Mouse (Mus musculus): ENCODE measurements around the gene Mboat7. TPM values are rescaled to one million over a fixed set of nuclear protein-coding genes. Genes with fewer than 3 reads are reported as not detected.

Gene Mboat7
- total RNA-seq, 1 experiment from 2014 or later, result 55.3 TPM

DNA sequence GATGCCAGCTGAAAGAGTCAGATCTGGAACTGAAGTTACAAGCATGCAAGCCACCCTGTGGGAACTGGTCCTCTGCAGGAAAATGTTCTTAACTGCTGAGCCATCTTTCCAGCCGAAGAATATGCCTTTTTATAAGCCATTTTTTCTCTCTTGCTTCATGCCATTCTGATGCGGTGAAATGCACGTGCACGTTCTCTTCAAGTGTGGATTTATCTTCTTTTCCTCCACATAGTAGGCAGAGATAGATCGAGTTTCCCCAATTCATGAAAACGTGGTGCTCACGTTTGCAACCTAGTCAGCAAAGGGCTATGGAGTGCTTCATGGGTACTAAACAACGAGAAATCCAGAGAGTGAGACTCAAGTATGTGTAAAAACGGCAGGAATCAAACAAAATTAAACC is 49.5 kb downstream of the Mboat7 start:
- no peak for DNase-seq

- no peak for DNase-seq
These were observed 49.9 kb downstream of the Mboat7 start for GRCm38 (mm10) chr7:3643412-3643811.

DNA sequence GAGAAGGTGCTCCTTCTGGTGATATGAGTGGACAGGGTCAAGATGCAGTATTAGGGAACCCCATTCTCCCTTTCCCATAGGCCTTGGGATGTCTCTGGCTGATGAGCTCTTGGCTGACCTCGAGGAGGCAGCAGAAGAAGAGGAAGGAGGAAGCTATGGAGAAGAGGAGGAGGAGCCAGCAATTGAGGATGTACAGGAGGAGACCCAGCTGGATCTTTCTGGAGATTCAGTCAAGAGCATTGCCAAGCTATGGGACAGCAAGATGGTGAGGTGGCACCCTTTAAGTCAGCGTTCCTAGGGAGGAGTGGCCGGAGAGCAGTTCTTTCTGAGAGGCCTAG is 62.9 kb downstream of the Mboat7 start:
- DNase-seq, result no peak

GRCm38 (mm10) chr7:3629543-3630477 is 63.5 kb downstream of the Mboat7 start, which contains the start of the genes Tfpt and Prpf31:
Tfpt (minus strand) TSS chr7:3629929.
Prpf31 (plus strand) TSS chr7:3629985.
- peak; percentile 93 for DNase-seq

DNA sequence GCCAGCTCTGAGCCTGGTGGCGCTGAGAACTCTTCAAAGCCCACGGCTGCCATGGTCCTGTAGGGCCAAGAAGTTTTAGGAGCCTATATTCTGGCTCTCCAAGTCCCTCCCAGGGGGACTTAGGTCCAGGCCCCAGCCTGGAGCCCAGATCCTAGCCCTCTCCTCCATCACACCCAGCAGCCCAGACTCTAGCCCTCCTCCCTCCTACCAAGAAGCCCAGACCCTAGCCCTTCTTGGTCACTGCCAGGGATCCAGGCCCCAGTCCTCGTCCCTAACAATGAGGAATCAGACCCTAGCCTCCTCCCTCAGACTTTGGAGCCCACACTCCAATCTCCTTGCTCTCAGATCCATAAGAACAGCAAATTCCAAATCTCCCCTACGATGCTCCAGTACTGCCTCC is 64.3 kb downstream of the Mboat7 start:
- no peak for DNase-seq

Small RNAs within 50 kb of the gene (microRNA-seq; reads per million reads assigned to microRNA genes)
- 1.3 to 4.9 reads per million in 2 experiments for gene Mir3572

Other genes starting within 250 kb of the Mboat7 start
- gene Tarm1, start 190.9 kb downstream of the Mboat7 start, total RNA-seq (2021), result 2.8 and 3.4 TPM in 2 replicates
- not detected in 2 replicates for gene Oscar, start 77.4 kb downstream of the Mboat7 start, total RNA-seq (2021)
- gene Ndufa3, start 76.2 kb downstream of the Mboat7 start, total RNA-seq (2021), result 975 and 1,034 TPM in 2 replicates
- 21.6 and 25.6 TPM in 2 replicates for gene Tfpt, start 63.6 kb downstream of the Mboat7 start, total RNA-seq (2021)
- gene Prpf31, start 63.5 kb downstream of the Mboat7 start, total RNA-seq (2021), result 37.9 and 41.9 TPM in 2 replicates
- 63.5 and 63.7 TPM in 2 replicates for gene Cnot3, start 48.3 kb downstream of the Mboat7 start, total RNA-seq (2021)
- gene Leng1, start 27.7 kb downstream of the Mboat7 start, total RNA-seq (2021), result 14.7 and 15.9 TPM in 2 replicates
- 5.6 and 6.9 TPM in 2 replicates for gene Tmc4, start 16.0 kb downstream of the Mboat7 start, total RNA-seq (2021)
- gene Tsen34, start 660 bp downstream of the Mboat7 start, total RNA-seq (2021), result 97.1 and 101 TPM in 2 replicates
- gene Rps9, start 10.5 kb upstream of the Mboat7 start, total RNA-seq (2021), result 962 and 1,107 TPM in 2 replicates
- gene Pirb, start 26.9 kb upstream of the Mboat7 start, total RNA-seq (2021), result 1.9 and 3.8 TPM in 2 replicates
- 0.68 TPM in 1 of 2 replicates, not detected in the other for gene Gm15448, start 132.2 kb upstream of the Mboat7 start, total RNA-seq (2021)
- gene Pira2, start 151.5 kb upstream of the Mboat7 start, total RNA-seq (2021), result 1.0 TPM in 1 of 2 replicates, not detected in the other
- 0.49 TPM in 1 of 2 replicates, not detected in the other for gene Gm14548, start 204.6 kb upstream of the Mboat7 start, total RNA-seq (2021)
- gene Lilra6, start 222.0 kb upstream of the Mboat7 start, total RNA-seq (2021), result 0.33 and 0.60 TPM in 2 replicates

Data from adrenal gland, postnatal 14 days (tissue).